In genomic region chr13:110534320-110534764, GRCm38 (mm10) we compare ENCODE assay signal across 9 mouse cellular contexts.
DNase-seq lines count a peak whose midpoint lies in the region; ATAC-seq lines count a peak whose summit lies in the region.
"Had no signal": no experiment of that assay in that cellular context is flagged by ENCODE, and none has a peak within 500 bp of the region (broad histone marks: within the 10 kb centered on the region; RNA-seq: fewer than 3 reads in every experiment).

No protein-coding gene starts in this region.

- 15% methylated on average over 7 of the region's 7 CpGs for WGBS in midbrain, embryonic 13.5 days
- 8% methylated on average over 7 of the region's 7 CpGs for WGBS in midbrain, embryonic 14.5 days
- WGBS in stomach, embryonic 15.5 days, result 27% methylated on average over 7 of the region's 7 CpGs

- no peaks in the 10 kb centered on the region for H3K9me3 ChIP-seq in midbrain, embryonic 13.5 days
- H3K9me3 ChIP-seq in midbrain, embryonic 14.5 days (ENCODE audit: control insufficient read depth, low read length), result no peaks in the 10 kb centered on the region
- H3K9me3 ChIP-seq in stomach, embryonic 15.5 days, result no peaks in the 10 kb centered on the region

- H3K4me2 ChIP-seq in midbrain, embryonic 13.5 days (replicated peaks), result no peak overlapping the region
- no peak overlapping the region for H3K4me2 ChIP-seq in midbrain, embryonic 14.5 days (ENCODE audit: low read length)
- H3K4me2 ChIP-seq in stomach, embryonic 15.5 days, result no peak overlapping the region

- H3K27ac ChIP-seq in midbrain, embryonic 13.5 days, result 0 out of 2 replicates have a peak overlapping the region, but pooled peaks have one; percentile 30
- H3K27ac ChIP-seq in midbrain, embryonic 14.5 days (replicated peaks; ENCODE audit: low read depth, low read length), result no peak overlapping the region
- H3K27ac ChIP-seq in stomach, embryonic 15.5 days, result no peak overlapping the region

- intact Hi-C loops in heart, postnatal 25 days (cut with DNase I), result loop anchor here (10.0 kb wide), 1 partner anchor 430 kb away; no protein-coding TSS in a partner anchor

- H3K4me1 ChIP-seq in midbrain, embryonic 13.5 days (replicated peaks), result peaks cover 9% of the 10 kb centered on the region
- H3K4me1 ChIP-seq in midbrain, embryonic 14.5 days (ENCODE audit: control insufficient read depth, insufficient read depth, low read length), result 0 out of 2 replicates have a peak, but pooled peaks cover 5% of the 10 kb centered on the region
- no peaks in the 10 kb centered on the region for H3K4me1 ChIP-seq in stomach, embryonic 15.5 days

- H3K36me3 ChIP-seq in midbrain, embryonic 13.5 days, result no peaks in the 10 kb centered on the region
- H3K36me3 ChIP-seq in midbrain, embryonic 14.5 days (ENCODE audit: control insufficient read depth, insufficient read depth, low read length), result no peaks in the 10 kb centered on the region
- H3K36me3 ChIP-seq in stomach, embryonic 15.5 days, result no peaks in the 10 kb centered on the region

- no peak overlapping the region for H3K4me3 ChIP-seq in midbrain, embryonic 13.5 days (replicated peaks)
- H3K4me3 ChIP-seq in midbrain, embryonic 14.5 days (replicated peaks; ENCODE audit: low read depth, low read length), result no peak overlapping the region
- no peak overlapping the region for H3K4me3 ChIP-seq in stomach, embryonic 15.5 days (replicated peaks)

- H3K9ac ChIP-seq in midbrain, embryonic 13.5 days (replicated peaks), result no peak overlapping the region
- H3K9ac ChIP-seq in midbrain, embryonic 14.5 days (replicated peaks; ENCODE audit: low read length), result no peak overlapping the region
- no peak overlapping the region for H3K9ac ChIP-seq in stomach, embryonic 15.5 days

- peak; percentile 52 for DNase-seq in adrenal gland, adult 8-10 months
- DNase-seq in adrenal gland, adult 18-20 months (ENCODE audit: low spot score in 2 of 2), result no peak
- no peak for DNase-seq in midbrain, embryonic 14.5 days
- DNase-seq in heart, postnatal 25 days (ENCODE audit: low spot score), result peak; percentile 30
- DNase-seq in ovary, postnatal 36 days (ENCODE audit: low spot score), result no peak
- DNase-seq in ovary, postnatal 14 days (ENCODE audit: low spot score), result no peak
- DNase-seq: cerebellum, adult 9-10 months had no signal

- no peaks in the 10 kb centered on the region for H3K27me3 ChIP-seq in midbrain, embryonic 13.5 days
- H3K27me3 ChIP-seq in midbrain, embryonic 14.5 days (ENCODE audit: control insufficient read depth, insufficient read depth, low read length), result no peaks in the 10 kb centered on the region
- H3K27me3 ChIP-seq in stomach, embryonic 15.5 days (replicated peaks), result no peaks in the 10 kb centered on the region

- no peak for ATAC-seq in midbrain, embryonic 13.5 days
- no peak for ATAC-seq in midbrain, embryonic 14.5 days (ENCODE audit: low FRiP score, low TSS enrichment)
- ATAC-seq in stomach, embryonic 15.5 days (ENCODE audit: insufficient read depth, low FRiP score, low read depth), result peak; percentile 56; the same call in 1 of the 2 replicates

Comparison
In these comparisons a context has a peak if more than half of its experiments do, and no peak if none do; other contexts are left out.
1. DNase-seq: peak in adrenal gland, adult 8-10 months (single experiment) and heart, postnatal 25 days (single experiment); none in adrenal gland, adult 18-20 months (0 of 2), midbrain, embryonic 14.5 days (single experiment), ovary, postnatal 36 days (single experiment) and ovary, postnatal 14 days (single experiment).